Mouse (Mus musculus) midbrain, postnatal 0 days (tissue): ENCODE results near the gene Ints11. TPM values are rescaled to one million over a fixed set of nuclear protein-coding genes. Genes with fewer than 3 reads are reported as not detected.

Experiments used
- ATAC-seq: fragments of 200-750 bp; cut with Nextera tagmentation; 2 replicates; pipeline ENCODE4 v1.8.0; 2017; ENCODE audit warnings: moderate number of reproducible peaks, mild to moderate bottlenecking, moderate TSS enrichment, moderate library complexity; ENCODE audit not compliant: low FRiP score
- DNase-seq: peaks from one replicate; pipeline ENCODE4 v3.0.0-alpha.2; 2015; ENCODE audit warnings: low spot score
- H3K27ac ChIP-seq: fragments of 300-500 bp; sonication (generic); 2 replicates; pipeline ENCODE4 v1.5.1; 2014; ENCODE audit warnings: low read depth, mild to moderate bottlenecking, low read length, mixed read lengths
- H3K27me3 ChIP-seq: fragments of 300-500 bp; sonication (generic); 2 replicates; pipeline ENCODE4 v1.6.1; 2014; ENCODE audit warnings: low read length, control low read depth, mixed read lengths; ENCODE audit not compliant: insufficient read depth
- H3K36me3 ChIP-seq: fragments of 300-500 bp; sonication (generic); 2 replicates; pipeline ENCODE4 v1.6.1; 2014; ENCODE audit warnings: low read length, control low read depth, mixed read lengths; ENCODE audit not compliant: insufficient read depth
- H3K4me1 ChIP-seq: fragments of 300-500 bp; sonication (generic); 2 replicates; pipeline ENCODE4 v1.6.1; 2014; ENCODE audit warnings: mild to moderate bottlenecking, control low read depth, antibody characterized with exemption, low read length, mixed read lengths; ENCODE audit not compliant: insufficient read depth
- H3K4me2 ChIP-seq: fragments of 300-500 bp; sonication (generic); 2 replicates; pipeline ENCODE4 v1.6.1; 2014; ENCODE audit warnings: low read depth, mild to moderate bottlenecking, low read length, mixed read lengths; ENCODE audit not compliant: poor library complexity, severe bottlenecking
- H3K4me3 ChIP-seq: fragments of 300-500 bp; sonication (generic); 2 replicates; pipeline ENCODE4 v1.5.1; 2014; ENCODE audit warnings: low read depth, mild to moderate bottlenecking, low read length, moderate library complexity
- H3K9ac ChIP-seq: fragments of 300-500 bp; sonication (generic); replicated peaks from 2 replicates; pipeline ENCODE4 v1.6.1; 2014; ENCODE audit warnings: mild to moderate bottlenecking, low read length, moderate library complexity, mixed read lengths; ENCODE audit not compliant: poor library complexity, severe bottlenecking
- H3K9me3 ChIP-seq: fragments of 300-500 bp; sonication (generic); 2 replicates; pipeline ENCODE4 v1.6.1; 2016; ENCODE audit warnings: low read length, control low read depth
- CTCF ChIP-seq: IDR thresholded peaks from 2 replicates; pipeline ENCODE4 v1.5.1; 2016; ENCODE audit warnings: antibody characterized with exemption, mild to moderate bottlenecking
- WGBS: fragments of 180-500 bp; shearing (Covaris S2); extraction: QIAGEN DNeasy Blood & Tissue Kit; methylation state at CpG from one replicate; pipeline ENCODE4 v1.1.7; 2014; 5-methylcytosine and 5-hydroxymethylcytosine counted together
- polyA plus RNA-seq: library from polyadenylated mRNA; unstranded; fragments of >200 nt; fragmentation: Nextera tagmentation; extraction: Ambion mirVana; gene quantifications from 2 replicates; pipeline ENCODE4 v1.2.1, GENCODE M21; 2015
- total RNA-seq: library from RNA; depleted of rRNA; stranded (reverse); fragments of >200 nt; gene quantifications from 2 replicates; pipeline ENCODE4 v1.2.3, GENCODE M21; 2014

Ints11 gene
- total and polyA plus RNA-seq, 2 experiments from 2014 or later = 45.0 to 56.0 TPM

DNA sequence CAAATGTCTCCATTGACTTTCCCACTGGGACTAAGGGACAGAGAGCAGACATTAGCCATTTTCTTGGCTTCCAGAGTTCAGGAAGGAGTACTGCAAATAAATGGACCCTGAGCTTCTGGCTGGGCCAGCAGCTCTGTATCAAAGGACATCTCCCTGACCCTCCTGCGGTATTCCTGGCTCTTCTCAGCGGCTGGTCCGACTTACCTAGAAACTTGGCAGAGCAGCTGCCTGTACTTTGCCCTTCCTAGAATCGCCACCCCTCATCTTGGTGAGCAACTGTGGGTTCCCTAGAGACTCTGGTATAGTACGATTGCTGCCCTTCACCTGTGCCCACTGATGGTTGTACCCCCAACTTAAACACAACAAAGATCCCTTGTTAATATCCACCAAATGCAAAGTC is 26.1 kb upstream of the Ints11 start:
- ATAC-seq (no peak), DNase-seq (no peak)
- Histone ChIP-seq H3K36me3 (no peaks in the 10 kb centered on the region), H3K27ac (no peak overlapping the region), H3K27me3 (peaks cover 7% of the 10 kb centered on the region), H3K9ac (no peak overlapping the region), H3K4me3 (no peak overlapping the region), H3K4me1 (peaks cover 1% of the 10 kb centered on the region), H3K4me2 (no peak overlapping the region), H3K9me3 (no peaks in the 10 kb centered on the region)
- WGBS = 92% methylated on average over 5 of the region's 5 CpGs
- TF ChIP-seq CTCF = no peak

DNA sequence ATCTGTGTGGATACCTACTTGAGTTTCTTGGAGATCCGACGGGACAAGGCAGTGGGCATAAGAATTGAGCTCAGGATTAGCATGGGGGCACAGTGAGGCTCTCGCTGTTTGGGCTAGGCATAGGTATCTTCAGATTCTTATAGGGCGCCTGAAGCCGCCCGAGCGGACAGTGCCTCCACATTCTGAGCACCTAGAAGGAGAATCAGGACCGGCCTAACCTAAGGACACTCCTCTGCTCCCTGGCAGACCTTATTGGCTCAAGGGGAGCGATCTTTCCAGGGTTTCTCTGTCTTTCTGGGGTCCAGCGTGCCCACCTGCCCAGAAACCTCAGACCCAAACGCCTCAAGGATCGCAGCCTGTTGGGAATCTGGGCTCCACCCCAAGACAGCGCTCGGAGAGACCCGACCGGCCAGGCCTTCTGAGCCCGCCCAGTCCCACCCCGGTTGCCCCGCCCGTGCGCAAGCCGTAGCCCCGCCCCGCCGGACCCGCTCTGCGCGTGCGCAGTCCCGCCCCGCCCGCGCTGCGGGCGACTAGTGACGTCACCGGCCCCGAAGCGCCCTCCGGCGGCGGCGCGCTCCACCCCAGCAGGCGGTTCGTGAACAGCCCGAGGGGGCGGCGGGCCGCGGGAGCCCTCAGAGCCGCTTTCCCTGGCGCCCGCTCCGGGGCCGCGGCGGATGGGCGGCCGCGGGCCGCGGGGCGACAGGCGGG is 22.3 kb upstream of the Ints11 start, which contains the start of gene Dvl1:
Gene Dvl1 (plus strand): TSS at position 532 of the 708 bp plus-strand sequence.
- ATAC-seq (peak; percentile 87), DNase-seq (peak; percentile 86)
- no peaks in the 10 kb centered on the region for H3K27me3 ChIP-seq
- no peaks in the 10 kb centered on the region for H3K9me3 ChIP-seq
- H3K36me3 ChIP-seq = no peaks in the 10 kb centered on the region
- H3K4me2 ChIP-seq = peak within 1 kb of the TSS; percentile 95
- H3K27ac ChIP-seq = peak within 1 kb of the TSS; percentile 82
- 5% methylated on average over 23 of the region's 65 CpGs for WGBS
- H3K4me3 ChIP-seq = peak within 1 kb of the TSS; percentile 86
- peak within 1 kb of the TSS; percentile 86 for H3K9ac ChIP-seq
- H3K4me1 ChIP-seq = peaks cover 17% of the 10 kb centered on the region
- peak; percentile 55 for TF ChIP-seq CTCF

DNA sequence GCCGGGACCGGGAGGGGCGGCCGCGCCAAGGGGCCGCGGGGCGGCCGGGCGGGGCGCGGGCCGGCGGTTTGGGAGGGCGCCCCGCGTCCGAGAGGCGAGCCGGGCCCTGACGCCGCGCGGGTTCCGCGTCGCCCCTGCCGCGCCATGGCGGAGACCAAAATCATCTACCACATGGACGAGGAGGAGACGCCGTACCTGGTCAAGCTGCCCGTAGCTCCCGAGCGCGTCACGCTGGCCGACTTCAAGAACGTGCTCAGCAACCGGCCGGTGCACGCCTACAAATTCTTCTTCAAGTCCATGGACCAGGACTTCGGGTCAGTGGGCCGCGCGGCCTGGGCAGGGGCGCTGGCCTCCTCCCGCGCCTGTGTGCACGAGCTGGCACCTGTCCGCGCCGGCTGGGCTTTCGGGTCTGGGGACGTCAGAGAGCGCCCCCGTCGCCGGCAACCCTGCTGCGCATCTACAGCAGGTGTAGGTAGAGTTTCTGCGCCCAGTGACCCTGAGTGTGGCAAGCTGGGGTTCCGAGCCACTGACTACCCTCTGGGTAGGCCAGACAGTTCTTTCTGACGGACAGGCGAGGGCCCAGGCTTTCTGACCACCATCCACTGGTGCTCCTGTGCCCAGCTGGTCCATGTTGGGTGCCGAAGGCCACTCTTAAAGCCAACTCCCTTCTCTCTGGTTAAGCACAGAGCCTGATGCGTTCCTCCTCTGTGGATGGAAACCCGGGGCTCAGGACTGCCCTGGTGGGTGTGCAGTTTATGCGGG is 21.6 kb upstream of the Ints11 start:
- Histone ChIP-seq H3K9ac (peak overlapping the region; percentile 86), H3K36me3 (no peaks in the 10 kb centered on the region), H3K27ac (peak overlapping the region; percentile 82), H3K4me1 (peaks cover 17% of the 10 kb centered on the region), H3K27me3 (no peaks in the 10 kb centered on the region), H3K4me3 (peak overlapping the region; percentile 86), H3K9me3 (no peaks in the 10 kb centered on the region), H3K4me2 (peak overlapping the region; percentile 95)
- TF ChIP-seq CTCF = no peak
- DNase-seq (no peak), ATAC-seq (peak; percentile 56)
- under 1% methylated on average over 65 of the region's 69 CpGs for WGBS

DNA sequence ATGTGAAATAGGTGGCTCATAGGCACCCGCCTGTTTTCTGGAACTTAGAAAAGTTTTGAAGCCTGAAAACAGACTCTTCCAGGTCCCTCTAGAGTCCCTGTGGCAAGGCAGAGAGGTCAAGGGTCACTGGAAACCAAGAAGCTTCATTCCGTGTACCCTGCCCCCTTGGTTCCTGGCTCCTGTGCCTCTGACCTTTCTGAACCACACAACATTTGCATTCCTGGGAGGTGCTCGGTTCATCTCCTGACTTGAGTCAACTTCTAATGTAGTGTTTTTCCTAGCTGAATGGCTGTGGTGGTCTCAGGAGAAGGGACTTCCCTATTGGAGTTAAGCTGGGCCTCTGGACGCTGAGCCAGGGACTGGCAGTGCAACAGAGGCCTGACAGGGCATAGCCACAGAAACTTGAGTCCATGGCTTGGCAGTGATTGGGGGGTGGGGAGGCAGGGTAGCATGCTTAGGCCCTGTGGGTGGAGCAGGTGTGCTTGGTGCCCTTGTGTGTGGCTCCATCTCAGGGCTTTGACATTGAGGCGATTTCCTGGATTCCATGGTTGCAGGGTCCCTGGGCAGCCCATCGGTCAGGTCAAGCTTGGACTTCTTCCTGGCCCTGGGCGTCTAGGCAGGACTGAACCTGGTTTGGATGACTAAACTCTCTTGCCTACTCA is 20.8 kb upstream of the Ints11 start:
- DNase-seq (no peak), ATAC-seq (no peak)
- no peaks in the 10 kb centered on the region for H3K27me3 ChIP-seq
- H3K4me3 ChIP-seq = peak overlapping the region; percentile 86
- peak overlapping the region; percentile 95 for H3K4me2 ChIP-seq
- 0 out of 2 replicates have a peak, but pooled peaks cover 3% of the 10 kb centered on the region for H3K36me3 ChIP-seq
- no peak overlapping the region for H3K27ac ChIP-seq
- peak overlapping the region; percentile 86 for H3K9ac ChIP-seq
- no peak for TF ChIP-seq CTCF
- WGBS = 56% methylated on average over 7 of the region's 7 CpGs
- H3K9me3 ChIP-seq = no peaks in the 10 kb centered on the region
- peaks cover 17% of the 10 kb centered on the region for H3K4me1 ChIP-seq

DNA sequence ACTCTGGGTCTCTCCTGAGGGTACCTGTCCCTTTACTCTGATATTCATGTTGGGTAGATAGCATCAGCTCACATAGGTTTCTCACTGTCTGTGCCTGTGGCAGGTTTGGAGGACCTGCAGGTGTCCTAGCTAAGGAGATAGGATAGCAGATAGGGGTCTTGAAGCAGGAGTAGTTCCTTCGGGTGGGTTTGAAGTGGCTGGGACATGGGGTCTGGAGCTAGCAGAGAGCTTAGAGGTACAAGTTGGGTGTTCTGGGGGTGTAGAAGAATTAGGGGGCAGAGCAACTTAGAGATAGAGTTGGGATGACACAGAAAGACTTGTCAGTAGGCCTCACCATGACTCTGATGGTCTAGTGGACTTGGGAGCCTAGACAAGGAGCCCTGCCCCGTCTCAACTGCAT is 20.0 kb upstream of the Ints11 start:
- 92% methylated on average over 2 of the region's 2 CpGs for WGBS

More for the DNA sequence above, 20.0 kb upstream of the Ints11 start:
- Histone ChIP-seq H3K4me1 (peaks cover 17% of the 10 kb centered on the region), H3K27me3 (no peaks in the 10 kb centered on the region), H3K9me3 (no peaks in the 10 kb centered on the region), H3K4me2 (peak overlapping the region; percentile 24; the same call in 1 of the 2 replicates), H3K27ac (no peak overlapping the region), H3K36me3 (peaks cover 11% of the 10 kb centered on the region), H3K9ac (no peak overlapping the region), H3K4me3 (peak overlapping the region; percentile 86; the same call in 1 of the 2 replicates)
- DNase-seq = no peak
- TF ChIP-seq CTCF = no peak
- no peak for ATAC-seq
